Mouse (Mus musculus) testis, adult 2 months (tissue): ENCODE data around the gene Cope. TPM values are rescaled to one million over a fixed set of nuclear protein-coding genes. Genes with fewer than 3 reads are reported as not detected.
A peak's percentile ranks its signal among the peaks of the same experiment; 100 is the strongest.

ENCODE experiments used
- H3K27ac ChIP-seq: fragments of 200-500 bp; 2 replicates; pipeline ENCODE4 v1.5.1; 2012; ENCODE audit warnings: low read depth, low read length; ENCODE audit not compliant: control insufficient read depth, insufficient read depth
- H3K27me3 ChIP-seq: fragments of 200-500 bp; 2 replicates; pipeline ENCODE4 v1.6.1; 2012; ENCODE audit warnings: mild to moderate bottlenecking, low read length, moderate library complexity; ENCODE audit not compliant: control insufficient read depth, insufficient read depth
- H3K36me3 ChIP-seq: fragments of 200-500 bp; 2 replicates; pipeline ENCODE4 v1.6.1; 2012; ENCODE audit warnings: mild to moderate bottlenecking, low read length; ENCODE audit not compliant: control insufficient read depth, insufficient read depth
- H3K4me1 ChIP-seq: fragments of 200-500 bp; 2 replicates; pipeline ENCODE4 v1.6.1; 2012; ENCODE audit warnings: low read length; ENCODE audit not compliant: control insufficient read depth, insufficient read depth
- H3K4me3 ChIP-seq: fragments of 200-500 bp; 2 replicates; pipeline ENCODE4 v1.5.1; 2012; ENCODE audit warnings: low read depth, mild to moderate bottlenecking, low read length, moderate library complexity, mixed read lengths; ENCODE audit not compliant: control insufficient read depth
- CTCF ChIP-seq: fragments of 200-500 bp; IDR thresholded peaks from 2 replicates; pipeline ENCODE4 v1.5.1; 2012; ENCODE audit warnings: low read depth, mild to moderate bottlenecking, inconsistent platforms, low read length, moderate library complexity; ENCODE audit not compliant: control insufficient read depth, insufficient read depth, insufficient replicate concordance
- POLR2A ChIP-seq: fragments of 200-500 bp; IDR thresholded peaks from 2 replicates; pipeline ENCODE4 v1.6.1; 2012; ENCODE audit warnings: low read depth, mild to moderate bottlenecking, inconsistent platforms, low read length, moderate library complexity; ENCODE audit not compliant: control insufficient read depth
- polyA plus RNA-seq: library from polyadenylated mRNA; depleted of rRNA; stranded (reverse); fragments of >200 nt; gene quantifications from 2 replicates; pipeline ENCODE4 v1.2.3, GENCODE M21; 2012

Cope gene
- polyA plus RNA-seq, 1 experiment: 102 TPM

- Histone ChIP-seq H3K4me1 (peaks cover 7% of the 10 kb centered on the region), H3K27ac (no peak overlapping the region), H3K4me3 (no peak overlapping the region), H3K27me3 (no peaks in the 10 kb centered on the region), H3K36me3 (peaks cover 2% of the 10 kb centered on the region; the same call in 1 of the 2 replicates)
- peak; percentile 22; the same call in 1 of the 2 replicates for TF ChIP-seq CTCF
- no peak for TF ChIP-seq POLR2A
Measured at GRCm38 (mm10) chr8:70268799-70269565, 33.3 kb upstream of the Cope start.

GRCm38 (mm10) chr8:70272949-70273348 lies 29.4 kb upstream of the Cope start:
- no peak overlapping the region for H3K27ac ChIP-seq

GRCm38 (mm10) chr8:70274350-70274749 lies 28.0 kb upstream of the Cope start:
- H3K27ac ChIP-seq: no peak overlapping the region
- TF ChIP-seq CTCF (no peak), POLR2A (no peak)
- H3K27me3 ChIP-seq: no peaks in the 10 kb centered on the region
- H3K4me3 ChIP-seq: no peak overlapping the region
- H3K36me3 ChIP-seq: no peaks in the 10 kb centered on the region
- peaks cover 10% of the 10 kb centered on the region for H3K4me1 ChIP-seq

More at GRCm38 (mm10) chr8:70272949-70273348, 29.4 kb upstream of the Cope start:
- Histone ChIP-seq H3K4me1 (peaks cover 7% of the 10 kb centered on the region), H3K27me3 (no peaks in the 10 kb centered on the region), H3K36me3 (no peaks in the 10 kb centered on the region), H3K4me3 (peak overlapping the region; percentile 61)
- TF ChIP-seq CTCF (no peak), POLR2A (no peak)

- H3K27ac ChIP-seq: no peak overlapping the region
- no peaks in the 10 kb centered on the region for H3K36me3 ChIP-seq
- H3K27me3 ChIP-seq: no peaks in the 10 kb centered on the region
- H3K4me1 ChIP-seq: peaks cover 8% of the 10 kb centered on the region
- no peak overlapping the region for H3K4me3 ChIP-seq
- TF ChIP-seq CTCF (no peak), POLR2A (no peak)
Measured at GRCm38 (mm10) chr8:70276476-70276875, 25.8 kb upstream of the Cope start.

GRCm38 (mm10) chr8:70278175-70278574 lies 24.1 kb upstream of the Cope start:
- Histone ChIP-seq H3K4me1 (peaks cover 15% of the 10 kb centered on the region), H3K36me3 (no peaks in the 10 kb centered on the region), H3K27ac (no peak overlapping the region), H3K4me3 (no peak overlapping the region), H3K27me3 (no peaks in the 10 kb centered on the region)
- no peak for TF ChIP-seq CTCF
- TF ChIP-seq POLR2A: no peak

- Histone ChIP-seq H3K27ac (no peak overlapping the region), H3K4me1 (peaks cover 17% of the 10 kb centered on the region), H3K36me3 (no peaks in the 10 kb centered on the region), H3K27me3 (no peaks in the 10 kb centered on the region), H3K4me3 (no peak overlapping the region)
- TF ChIP-seq CTCF (no peak), POLR2A (no peak)
Measured at GRCm38 (mm10) chr8:70279266-70279665, 23.1 kb upstream of the Cope start.

GRCm38 (mm10) chr8:70281001-70281400 lies 21.3 kb upstream of the Cope start:
- Histone ChIP-seq H3K36me3 (no peaks in the 10 kb centered on the region), H3K4me1 (peaks cover 17% of the 10 kb centered on the region), H3K27me3 (no peaks in the 10 kb centered on the region), H3K27ac (peak overlapping the region; percentile 69), H3K4me3 (no peak overlapping the region)
- TF ChIP-seq POLR2A: no peak
- no peak for TF ChIP-seq CTCF
